Mouse (Mus musculus): ENCODE data around the gene Sv2a. TPM values are rescaled to one million over a fixed set of nuclear protein-coding genes. Genes with fewer than 3 reads are reported as not detected.
A peak's percentile ranks its signal among the peaks of the same experiment; 100 is the strongest.

Sv2a gene
- polyA plus RNA-seq (2015; fragmentation: Nextera tagmentation; extraction: Ambion mirVana): 2.7 and 3.0 TPM in 2 replicates

DNA sequence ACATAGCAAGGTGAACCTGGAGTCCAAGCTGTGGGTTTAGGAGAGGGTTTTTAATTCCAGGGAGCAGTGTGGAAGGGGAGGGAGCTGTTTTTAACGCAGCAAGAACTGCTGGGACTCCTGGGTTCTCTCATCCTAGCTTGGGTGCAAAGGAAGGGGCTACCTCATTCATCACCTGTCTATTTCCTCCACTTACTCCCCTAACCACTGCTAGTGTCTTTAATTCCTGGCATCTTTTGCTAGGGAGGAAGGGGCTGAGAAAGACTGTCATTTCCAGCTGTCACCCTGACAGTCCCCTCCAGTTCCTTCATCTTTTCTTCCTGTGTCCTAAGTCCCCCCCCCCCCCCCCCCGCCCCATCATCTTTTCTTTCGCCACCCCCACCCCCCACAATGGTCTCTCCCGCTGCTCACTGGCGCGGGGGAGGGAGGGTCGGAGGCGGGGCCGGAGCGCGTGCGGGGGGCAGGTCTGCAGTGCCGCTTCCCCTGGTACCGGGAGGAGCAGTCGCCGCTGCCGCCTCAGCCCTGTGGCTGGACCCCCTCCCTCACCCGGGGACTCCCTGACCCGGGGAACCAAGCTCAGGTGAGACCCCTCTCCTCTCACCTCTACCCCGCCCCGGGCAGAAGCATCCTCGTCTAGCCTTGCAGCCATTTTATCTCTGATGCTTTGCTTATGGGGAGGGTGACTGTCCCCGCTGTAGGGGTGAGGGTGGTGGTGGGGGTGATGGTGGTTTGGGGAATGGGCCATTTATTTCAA lies at the start of gene Sv2a:
TSS of gene Sv2a (plus strand) at position 425 of the 751 bp plus-strand sequence.
- H3K9me3 ChIP-seq: no peaks in the 10 kb centered on the region
- peaks cover 30% of the 10 kb centered on the region for H3K36me3 ChIP-seq
- H3K27me3 ChIP-seq: no peaks in the 10 kb centered on the region
- WGBS: 0% methylated on average over 19 of the region's 23 CpGs
- ATAC-seq (ENCODE audit: insufficient number of reproducible peaks, low FRiP score, low TSS enrichment, low read depth): no peak
- peak within 1 kb of the TSS; percentile 31; the same call in 1 of the 2 replicates for H3K9ac ChIP-seq
- H3K4me2 ChIP-seq: peak within 1 kb of the TSS; percentile 84
- no peak within 1 kb of the TSS for H3K27ac ChIP-seq
- H3K4me1 ChIP-seq: peaks cover 25% of the 10 kb centered on the region
- peak within 1 kb of the TSS; percentile 50 for H3K4me3 ChIP-seq

DNA sequence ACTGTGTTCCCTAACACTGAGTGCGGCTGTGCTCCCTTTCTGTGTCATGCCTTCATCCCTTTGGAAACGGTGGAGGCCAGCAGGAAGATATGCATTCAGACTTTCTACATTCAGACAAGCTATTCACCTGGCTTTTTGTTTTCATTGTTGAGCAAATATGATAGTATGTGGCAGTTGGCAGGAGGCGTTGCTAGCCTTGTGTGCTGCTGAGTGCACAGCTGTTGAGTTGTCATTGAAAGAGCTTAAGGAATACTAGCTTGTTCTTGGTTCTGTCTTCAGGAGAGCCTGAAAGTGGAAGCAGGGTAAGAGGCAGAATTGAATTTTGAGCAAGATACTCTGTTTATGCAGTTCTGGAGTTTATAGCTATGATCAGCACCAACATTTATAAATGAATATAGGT lies 48.5 kb upstream of the Sv2a start:
- Histone ChIP-seq H3K27ac (no peak overlapping the region), H3K27me3 (no peaks in the 10 kb centered on the region), H3K4me1 (peaks cover 5% of the 10 kb centered on the region; the same call in 1 of the 2 replicates), H3K36me3 (no peaks in the 10 kb centered on the region; the same call in none of the 2 replicates), H3K4me2 (no peak overlapping the region), H3K9ac (no peak overlapping the region), H3K4me3 (no peak overlapping the region), H3K9me3 (no peaks in the 10 kb centered on the region)
- 85% methylated on average over 3 of the region's 3 CpGs for WGBS
- no peak for ATAC-seq (ENCODE audit: insufficient number of reproducible peaks, low FRiP score, low TSS enrichment, low read depth)

DNA sequence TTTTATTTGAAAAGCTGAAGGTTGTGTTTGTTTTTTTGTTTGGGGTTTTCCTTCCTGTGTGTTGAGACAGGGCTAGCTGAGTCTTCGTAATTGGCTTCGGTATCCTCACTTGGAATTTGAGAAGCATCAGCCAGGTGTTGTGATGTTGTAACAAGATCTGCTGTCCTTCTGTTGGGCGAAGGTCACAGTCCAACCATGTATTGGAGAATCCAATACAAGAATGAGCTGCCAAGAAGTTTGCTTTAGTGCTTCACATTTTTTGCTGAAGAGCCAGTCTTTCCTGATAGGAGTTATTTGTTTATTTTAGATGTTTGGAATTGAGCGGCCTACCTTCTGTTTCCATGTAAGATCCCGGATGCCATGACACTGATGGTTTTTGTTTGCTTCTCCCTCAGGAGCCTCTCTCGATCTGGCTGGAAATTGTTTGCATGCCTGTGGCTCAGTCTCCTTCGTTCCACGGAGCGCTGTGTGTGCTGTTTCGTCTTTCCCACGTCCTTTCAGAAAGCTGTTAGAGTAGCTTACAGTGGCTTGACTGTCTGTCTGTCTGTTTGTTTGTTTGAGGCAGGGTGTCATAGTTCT lies 47.5 kb upstream of the Sv2a start:
- Histone ChIP-seq H3K36me3 (no peaks in the 10 kb centered on the region; the same call in none of the 2 replicates), H3K9ac (no peak overlapping the region), H3K27ac (no peak overlapping the region; the same call in 1 of the 2 replicates), H3K4me2 (no peak overlapping the region), H3K27me3 (no peaks in the 10 kb centered on the region), H3K9me3 (no peaks in the 10 kb centered on the region), H3K4me1 (peaks cover 2% of the 10 kb centered on the region; the same call in 1 of the 2 replicates), H3K4me3 (no peak overlapping the region)
- WGBS: 64% methylated on average over 11 of the region's 11 CpGs
- no peak for ATAC-seq (ENCODE audit: insufficient number of reproducible peaks, low FRiP score, low TSS enrichment, low read depth)

DNA sequence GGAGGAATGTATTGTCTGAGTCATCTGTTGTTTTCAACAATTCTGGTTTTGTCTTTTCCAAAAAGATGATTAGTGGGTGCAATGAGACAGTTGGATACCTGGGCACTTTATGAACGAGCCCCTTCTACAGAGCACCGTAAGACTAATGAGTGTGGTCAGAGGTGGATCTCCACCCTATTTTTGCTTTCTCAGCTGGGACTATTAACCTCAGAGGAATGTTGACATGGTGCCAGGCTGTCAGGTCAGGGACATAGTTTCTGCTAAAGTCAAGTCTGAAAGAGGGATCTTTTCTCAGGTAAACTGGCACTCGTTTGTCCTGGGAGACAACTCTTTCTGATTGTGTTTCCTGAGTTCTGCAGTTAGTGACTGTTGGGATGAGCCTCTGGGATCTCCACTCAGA lies 45.9 kb upstream of the Sv2a start:
- Histone ChIP-seq H3K9me3 (no peaks in the 10 kb centered on the region), H3K4me3 (no peak overlapping the region), H3K4me1 (peaks cover 2% of the 10 kb centered on the region; the same call in 1 of the 2 replicates), H3K27me3 (no peaks in the 10 kb centered on the region), H3K4me2 (no peak overlapping the region), H3K36me3 (no peaks in the 10 kb centered on the region; the same call in none of the 2 replicates), H3K27ac (no peak overlapping the region), H3K9ac (no peak overlapping the region)
- 61% methylated on average over 3 of the region's 3 CpGs for WGBS
- no peak for ATAC-seq (ENCODE audit: insufficient number of reproducible peaks, low FRiP score, low TSS enrichment, low read depth)

DNA sequence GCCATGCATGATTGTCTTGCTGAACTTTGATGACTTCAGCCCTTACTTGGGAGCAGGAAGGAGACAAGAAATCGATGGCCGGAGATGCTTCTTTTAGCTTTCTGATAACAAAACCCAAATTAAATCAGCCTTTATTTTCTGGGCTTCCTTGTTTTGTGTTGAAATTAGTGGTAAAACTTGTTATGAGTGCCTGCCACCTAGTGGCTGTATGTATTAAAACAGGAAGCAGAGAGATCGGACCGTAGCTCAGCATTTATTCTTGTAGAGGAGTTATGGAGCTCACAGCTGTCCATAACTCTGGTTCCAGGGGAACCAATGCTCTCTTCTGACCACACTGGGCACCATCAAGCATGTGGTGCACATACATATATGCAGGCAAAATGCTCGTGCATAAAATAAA lies 33.0 kb upstream of the Sv2a start:
- H3K27me3 ChIP-seq: no peaks in the 10 kb centered on the region
- ATAC-seq (ENCODE audit: insufficient number of reproducible peaks, low FRiP score, low TSS enrichment, low read depth): no peak
- no peaks in the 10 kb centered on the region for H3K9me3 ChIP-seq
- H3K4me3 ChIP-seq: no peak overlapping the region
- WGBS: 20% methylated on average over 5 of the region's 5 CpGs
- H3K36me3 ChIP-seq: peaks cover 58% of the 10 kb centered on the region
- H3K27ac ChIP-seq: no peak overlapping the region
- no peak overlapping the region for H3K4me2 ChIP-seq
- H3K9ac ChIP-seq: no peak overlapping the region
- no peaks in the 10 kb centered on the region for H3K4me1 ChIP-seq

DNA sequence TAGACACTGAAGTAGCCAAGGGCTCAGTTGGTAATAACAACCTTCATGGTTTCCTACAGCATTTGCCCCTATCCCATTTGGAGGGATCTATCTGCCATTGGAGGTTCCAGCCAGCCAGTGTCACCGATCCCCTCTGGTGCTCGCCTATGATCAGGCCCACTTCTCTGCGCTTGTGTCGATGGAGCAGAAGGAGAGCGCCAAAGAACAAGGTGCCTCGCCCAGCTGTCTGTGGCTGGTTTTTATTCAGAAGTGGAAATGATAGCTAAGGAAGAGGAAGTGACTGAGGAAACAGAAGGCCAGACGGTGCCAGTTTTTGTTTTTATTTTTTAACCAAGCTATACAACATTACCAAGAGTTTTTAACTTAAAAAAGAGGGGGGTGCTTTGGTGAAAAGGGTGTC lies 29.1 kb upstream of the Sv2a start:
- 77% methylated on average over 7 of the region's 7 CpGs for WGBS
- H3K9ac ChIP-seq: no peak overlapping the region
- H3K9me3 ChIP-seq: no peaks in the 10 kb centered on the region
- no peak overlapping the region for H3K27ac ChIP-seq
- H3K27me3 ChIP-seq: no peaks in the 10 kb centered on the region
- peaks cover 65% of the 10 kb centered on the region for H3K36me3 ChIP-seq
- H3K4me1 ChIP-seq: no peaks in the 10 kb centered on the region
- no peak overlapping the region for H3K4me2 ChIP-seq
- ATAC-seq (ENCODE audit: insufficient number of reproducible peaks, low FRiP score, low TSS enrichment, low read depth): no peak
- H3K4me3 ChIP-seq: no peak overlapping the region

DNA sequence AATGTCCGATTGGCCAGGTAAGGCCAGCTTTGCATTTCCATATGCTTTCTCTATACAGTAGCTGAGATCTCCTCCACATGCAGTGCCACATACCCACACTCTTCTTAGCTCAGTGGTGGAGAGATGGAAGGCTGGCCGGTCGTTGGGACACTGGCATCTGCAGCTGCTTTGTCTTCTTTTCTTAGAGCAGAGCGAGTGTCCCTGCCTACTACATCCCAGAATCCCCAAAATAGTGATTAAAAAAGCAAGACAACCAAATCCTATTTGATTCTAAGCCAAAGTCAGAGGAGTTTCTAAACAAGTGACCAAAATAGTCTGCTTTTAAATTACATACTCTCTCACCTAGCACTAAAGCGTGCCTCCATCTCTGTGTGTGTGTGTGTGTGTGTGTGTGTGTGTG lies 28.3 kb upstream of the Sv2a start:
- Histone ChIP-seq H3K9me3 (no peaks in the 10 kb centered on the region), H3K4me3 (no peak overlapping the region), H3K9ac (no peak overlapping the region), H3K36me3 (peaks cover 71% of the 10 kb centered on the region), H3K27me3 (no peaks in the 10 kb centered on the region), H3K4me1 (no peaks in the 10 kb centered on the region), H3K4me2 (no peak overlapping the region), H3K27ac (no peak overlapping the region)
- WGBS: 92% methylated on average over 5 of the region's 5 CpGs
- ATAC-seq (ENCODE audit: insufficient number of reproducible peaks, low FRiP score, low TSS enrichment, low read depth): no peak

DNA sequence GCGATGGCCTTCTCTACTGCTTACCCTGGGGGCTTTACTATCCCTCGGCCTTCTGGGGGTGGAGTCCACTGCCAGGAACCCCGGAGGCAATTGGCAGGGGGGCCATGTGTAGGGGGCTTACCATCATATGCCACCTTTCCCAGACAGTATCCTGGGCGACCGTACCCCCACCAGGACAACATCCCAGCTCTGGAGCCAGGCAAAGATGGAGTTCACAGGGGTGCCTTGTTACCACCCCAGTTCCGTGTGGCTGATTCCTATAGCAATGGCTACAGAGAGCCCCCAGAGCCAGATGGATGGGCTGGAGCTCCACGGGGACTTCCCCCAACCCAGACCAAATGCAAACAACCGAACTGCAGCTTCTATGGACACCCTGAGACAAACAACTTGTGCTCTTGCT lies 25.4 kb upstream of the Sv2a start:
- peaks cover 9% of the 10 kb centered on the region for H3K4me1 ChIP-seq
- WGBS: 79% methylated on average over 8 of the region's 8 CpGs
- no peak overlapping the region for H3K4me3 ChIP-seq
- no peak overlapping the region for H3K4me2 ChIP-seq
- peaks cover 60% of the 10 kb centered on the region for H3K36me3 ChIP-seq
- no peaks in the 10 kb centered on the region for H3K27me3 ChIP-seq
- no peak overlapping the region for H3K27ac ChIP-seq
- no peaks in the 10 kb centered on the region for H3K9me3 ChIP-seq
- H3K9ac ChIP-seq: no peak overlapping the region
- ATAC-seq (ENCODE audit: insufficient number of reproducible peaks, low FRiP score, low TSS enrichment, low read depth): no peak

DNA sequence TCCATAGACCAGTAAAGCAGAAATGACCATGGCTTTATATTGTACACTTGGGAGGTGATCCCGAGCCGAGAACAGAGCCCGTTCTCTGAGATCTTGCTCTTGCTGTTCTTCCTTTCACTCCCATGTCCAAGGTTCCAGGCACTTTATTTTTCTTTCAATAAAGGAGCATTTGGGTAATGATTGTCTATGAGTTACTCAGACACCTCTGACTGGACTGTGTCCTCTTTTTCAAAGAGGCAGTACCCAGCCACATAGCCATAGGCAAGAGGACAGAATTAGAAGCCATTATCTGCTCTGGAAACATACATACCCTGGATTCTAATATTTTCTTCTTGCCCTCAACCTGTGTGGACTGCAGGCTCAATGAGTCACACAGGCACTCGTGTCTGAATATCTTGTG lies 21.1 kb upstream of the Sv2a start:
- Histone ChIP-seq H3K27me3 (no peaks in the 10 kb centered on the region), H3K27ac (peak overlapping the region; percentile 95), H3K4me3 (0 out of 2 replicates have a peak overlapping the region, but pooled peaks have one; percentile 55), H3K9ac (no peak overlapping the region), H3K4me1 (peaks cover 29% of the 10 kb centered on the region), H3K9me3 (no peaks in the 10 kb centered on the region), H3K36me3 (peaks cover 22% of the 10 kb centered on the region), H3K4me2 (peak overlapping the region; percentile 83; the same call in 1 of the 2 replicates)
- WGBS: 71% methylated on average over 4 of the region's 4 CpGs
- no peak for ATAC-seq (ENCODE audit: insufficient number of reproducible peaks, low FRiP score, low TSS enrichment, low read depth)

DNA sequence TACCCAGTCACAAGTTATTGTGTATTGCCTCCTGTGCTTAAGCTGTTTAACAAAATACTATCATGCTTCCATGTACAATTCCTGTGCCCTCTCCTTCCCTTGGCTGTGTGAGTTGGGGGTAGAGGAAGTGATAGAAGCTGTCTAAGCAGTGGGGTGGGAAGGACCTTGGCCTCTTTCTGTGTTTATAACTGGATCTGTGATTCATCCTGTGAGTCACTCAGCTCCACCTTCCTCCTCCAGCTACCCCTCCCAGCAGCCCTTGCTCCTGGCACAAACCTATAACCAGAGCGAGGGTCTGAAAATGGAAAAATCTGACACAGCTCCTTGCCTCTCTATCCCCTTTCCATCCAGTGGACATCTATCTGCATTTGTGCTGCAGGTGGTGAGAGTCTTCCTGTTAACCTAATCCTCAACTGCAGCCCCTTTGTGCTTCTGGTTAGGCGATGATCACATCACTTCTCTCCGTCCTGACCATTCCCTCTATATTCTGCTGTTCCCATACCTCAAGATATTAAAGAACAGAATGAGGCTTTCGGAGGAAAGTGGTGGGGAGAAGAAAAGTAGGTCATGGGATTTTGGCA lies 20.6 kb upstream of the Sv2a start:
- no peak for ATAC-seq (ENCODE audit: insufficient number of reproducible peaks, low FRiP score, low TSS enrichment, low read depth)
- Histone ChIP-seq H3K27ac (peak overlapping the region; percentile 95), H3K9me3 (no peaks in the 10 kb centered on the region), H3K27me3 (no peaks in the 10 kb centered on the region), H3K4me3 (peak overlapping the region; percentile 55), H3K9ac (0 out of 2 replicates have a peak overlapping the region, but pooled peaks have one; percentile 10), H3K4me1 (peaks cover 29% of the 10 kb centered on the region), H3K36me3 (peaks cover 20% of the 10 kb centered on the region), H3K4me2 (peak overlapping the region; percentile 83)
- WGBS: 28% methylated on average over 4 of the region's 4 CpGs

DNA sequence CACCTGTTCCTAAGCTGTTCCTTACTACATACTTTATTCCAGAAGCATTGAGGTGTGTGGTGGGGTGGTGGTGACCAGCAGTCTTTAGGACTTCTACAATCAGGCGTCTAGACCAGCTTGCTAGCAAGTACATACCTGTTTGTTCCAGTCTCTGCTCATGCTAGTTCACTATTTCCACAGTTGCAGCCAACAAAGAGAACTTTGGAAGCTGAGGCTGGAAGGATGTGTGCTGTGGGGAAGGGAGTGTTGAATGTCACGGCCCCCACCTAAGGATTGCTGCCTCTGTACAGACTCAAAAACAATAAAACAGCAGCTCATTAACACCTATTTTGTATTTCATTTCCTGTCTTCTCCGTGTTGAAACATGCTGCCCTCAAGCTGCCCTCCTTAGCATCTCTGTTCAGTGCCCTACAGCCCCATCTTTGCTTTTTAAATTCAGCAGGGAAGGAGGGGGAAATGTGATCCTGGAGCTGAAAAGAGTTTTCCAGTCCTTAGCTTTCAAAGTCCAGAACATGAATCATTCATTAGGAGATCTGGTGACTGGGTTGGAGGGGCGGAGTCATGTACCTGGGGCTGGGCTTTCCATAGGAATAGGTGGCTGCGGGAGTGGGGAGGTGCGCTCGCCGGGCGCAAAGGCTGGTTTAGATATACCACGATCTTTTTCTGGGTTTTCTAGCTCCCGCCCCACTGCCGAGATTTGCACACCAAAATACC lies 20.0 kb upstream of the Sv2a start:
- Histone ChIP-seq H3K27me3 (no peaks in the 10 kb centered on the region), H3K4me3 (peak overlapping the region; percentile 55), H3K9me3 (no peaks in the 10 kb centered on the region), H3K36me3 (peaks cover 14% of the 10 kb centered on the region), H3K4me2 (peak overlapping the region; percentile 83), H3K9ac (peak overlapping the region; percentile 56), H3K4me1 (peaks cover 29% of the 10 kb centered on the region), H3K27ac (peak overlapping the region; percentile 95)
- peak; percentile 86 for ATAC-seq (ENCODE audit: insufficient number of reproducible peaks, low FRiP score, low TSS enrichment, low read depth)
- WGBS: under 1% methylated on average over 12 of the region's 12 CpGs
